Mouse (Mus musculus) cerebellum, adult 2 months (tissue): Measurements from ENCODE around the gene Mapk3.
"Not testable (repeated sequence)": the region's sequence is repeated elsewhere in the genome, so short reads cannot be mapped to it uniquely, and the experiment has no call there.

Experiments
- CTCF ChIP-seq: fragments of 200-500 bp; IDR thresholded peaks from 2 replicates; pipeline ENCODE4 v1.5.1; 2011; ENCODE audit warnings: low read depth, mild to moderate bottlenecking, control low read depth, low read length, moderate library complexity, borderline replicate concordance; ENCODE audit not compliant: insufficient read depth
- POLR2A ChIP-seq: fragments of 200-500 bp; IDR thresholded peaks from 2 replicates; pipeline ENCODE4 v1.6.1; 2011; ENCODE audit warnings: low read length, control low read depth, borderline replicate concordance; ENCODE audit not compliant: insufficient read depth

GRCm38 (mm10) chr7:126779101-126779500 lies 19.7 kb downstream of the Mapk3 start:
- TF ChIP-seq POLR2A, CTCF: not testable (repeated sequence)
